Mouse (Mus musculus): ENCODE data around the gene Hes5. TPM values are rescaled to one million over a fixed set of nuclear protein-coding genes. Genes with fewer than 3 reads are reported as not detected.
A peak's percentile ranks its signal among the peaks of the same experiment; 100 is the strongest.

Hes5 gene
- polyA plus RNA-seq, 1 experiment from 2014 or later, result 119 TPM

GRCm38 (mm10) chr4:154944121-154944590 is 16.6 kb upstream of the Hes5 start:
- H3K36me3 ChIP-seq, result no peaks in the 10 kb centered on the region
- H3K4me2 ChIP-seq, result no peak overlapping the region
- WGBS, result 8% methylated on average over 2 of the region's 2 CpGs
- H3K9ac ChIP-seq, result no peak overlapping the region
- no peak overlapping the region for H3K4me3 ChIP-seq
- H3K9me3 ChIP-seq, result no peaks in the 10 kb centered on the region
- ATAC-seq (ENCODE audit: low read depth), result peak; percentile 38; the same call in 1 of the 2 replicates
- H3K27me3 ChIP-seq, result peaks cover 6% of the 10 kb centered on the region; the same call in 1 of the 2 replicates
- H3K4me1 ChIP-seq (replicated peaks), result peaks cover 34% of the 10 kb centered on the region
- no peak overlapping the region for H3K27ac ChIP-seq (replicated peaks)

DNA sequence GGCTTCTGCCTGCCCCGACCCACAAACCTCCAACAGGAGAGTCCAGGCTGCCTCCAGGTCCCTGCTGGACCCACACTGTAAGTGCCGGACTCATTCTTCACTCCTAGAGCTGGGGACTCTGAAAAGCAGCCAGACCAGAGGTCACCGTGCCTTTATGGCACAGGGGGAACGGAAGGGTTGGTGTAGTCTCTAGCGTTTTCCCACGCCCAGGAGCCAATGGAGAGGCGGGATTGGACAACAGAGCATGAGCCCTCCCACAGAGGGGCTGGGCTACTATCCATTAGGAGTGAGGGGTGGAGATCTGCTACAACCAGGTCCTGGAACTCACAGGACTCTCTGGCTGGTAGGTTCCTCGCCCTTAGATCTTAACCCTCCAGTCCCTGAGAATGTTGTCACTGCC is 14.4 kb upstream of the Hes5 start:
- Histone ChIP-seq H3K9ac (peak overlapping the region; percentile 61), H3K4me2 (peak overlapping the region; percentile 57), H3K9me3 (no peaks in the 10 kb centered on the region), H3K27ac (replicated peaks) (peak overlapping the region; percentile 61), H3K36me3 (no peaks in the 10 kb centered on the region), H3K4me3 (peak overlapping the region; percentile 31), H3K4me1 (replicated peaks) (peaks cover 47% of the 10 kb centered on the region), H3K27me3 (peaks cover 11% of the 10 kb centered on the region; the same call in 1 of the 2 replicates)
- WGBS, result under 1% methylated on average over 8 of the region's 8 CpGs
- peak; percentile 74 for ATAC-seq (ENCODE audit: low read depth)

DNA sequence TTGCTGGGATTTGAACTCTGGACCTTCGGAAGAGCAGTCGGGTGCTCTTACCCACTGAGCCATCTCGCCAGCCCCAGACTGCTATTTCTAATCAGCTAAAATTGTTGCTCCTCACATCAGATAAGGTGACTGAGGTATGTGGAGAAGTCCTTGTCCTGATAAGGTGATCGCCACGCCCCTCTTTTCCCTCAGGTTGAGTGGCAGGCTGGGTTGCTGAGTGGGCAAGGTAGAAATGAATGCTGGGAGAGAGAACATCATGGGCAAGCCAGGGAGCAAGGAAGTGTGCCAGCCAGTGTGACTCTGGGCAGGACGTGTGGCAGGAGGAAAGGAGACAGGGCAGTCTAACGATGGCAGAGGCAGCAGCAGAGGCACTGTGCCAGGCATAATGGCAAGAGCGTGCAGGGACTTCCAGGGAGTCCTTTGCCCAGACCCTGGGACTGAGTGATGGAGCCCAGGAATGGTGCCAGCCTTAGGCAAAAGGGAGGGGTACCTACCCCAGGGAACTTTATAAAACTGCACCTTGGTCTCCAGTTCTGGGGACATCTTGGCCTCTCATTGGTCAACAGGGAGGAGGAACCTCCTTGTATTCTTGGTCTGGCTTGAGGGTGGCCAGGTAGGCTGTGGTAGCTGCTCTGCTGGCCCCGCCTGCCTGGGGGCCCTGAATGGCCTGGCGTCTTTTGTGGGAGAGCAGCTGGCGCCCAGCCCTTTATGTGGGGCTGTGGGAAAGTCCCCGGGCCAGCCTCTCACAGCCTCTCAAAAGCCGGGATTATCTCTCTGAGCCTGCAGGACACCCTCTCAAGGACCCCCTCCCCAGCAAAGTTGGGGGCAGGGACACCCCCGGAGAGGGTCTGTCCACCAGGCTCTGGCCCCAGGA is 12.4 kb upstream of the Hes5 start:
- Histone ChIP-seq H3K27ac (replicated peaks) (peak overlapping the region; percentile 85), H3K9me3 (no peaks in the 10 kb centered on the region), H3K9ac (no peak overlapping the region), H3K4me1 (replicated peaks) (peaks cover 58% of the 10 kb centered on the region), H3K4me2 (peak overlapping the region; percentile 13; the same call in 1 of the 2 replicates), H3K36me3 (no peaks in the 10 kb centered on the region), H3K27me3 (peaks cover 15% of the 10 kb centered on the region; the same call in 1 of the 2 replicates), H3K4me3 (no peak overlapping the region)
- WGBS, result 38% methylated on average over 14 of the region's 14 CpGs
- peak; percentile 52 for ATAC-seq (ENCODE audit: low read depth)

- H3K36me3 ChIP-seq, result no peaks in the 10 kb centered on the region
These were observed 11.7 kb upstream of the Hes5 start for GRCm38 (mm10) chr4:154948940-154949588.

GRCm38 (mm10) chr4:154949589-154949982 is 11.1 kb upstream of the Hes5 start:
- 2% methylated on average over 16 of the region's 16 CpGs for WGBS
- Histone ChIP-seq H3K9ac (no peak overlapping the region), H3K4me2 (peak overlapping the region; percentile 18; the same call in 1 of the 2 replicates), H3K36me3 (no peaks in the 10 kb centered on the region), H3K9me3 (no peaks in the 10 kb centered on the region), H3K27ac (replicated peaks) (0 out of 2 replicates have a peak overlapping the region, but pooled peaks have one; percentile 42), H3K27me3 (peaks cover 25% of the 10 kb centered on the region), H3K4me3 (no peak overlapping the region), H3K4me1 (replicated peaks) (peaks cover 60% of the 10 kb centered on the region)
- ATAC-seq (ENCODE audit: low read depth), result no peak

More at GRCm38 (mm10) chr4:154948940-154949588, 11.7 kb upstream of the Hes5 start:
- peaks cover 60% of the 10 kb centered on the region for H3K4me1 ChIP-seq (replicated peaks)
- peak overlapping the region; percentile 18 for H3K4me2 ChIP-seq
- H3K4me3 ChIP-seq, result no peak overlapping the region
- H3K27me3 ChIP-seq, result peaks cover 20% of the 10 kb centered on the region
- WGBS, result 51% methylated on average over 6 of the region's 6 CpGs
- H3K9me3 ChIP-seq, result no peaks in the 10 kb centered on the region
- peak overlapping the region; percentile 85 for H3K27ac ChIP-seq (replicated peaks)
- ATAC-seq (ENCODE audit: low read depth), result peak; percentile 4; the same call in 1 of the 2 replicates
- H3K9ac ChIP-seq, result no peak overlapping the region

DNA sequence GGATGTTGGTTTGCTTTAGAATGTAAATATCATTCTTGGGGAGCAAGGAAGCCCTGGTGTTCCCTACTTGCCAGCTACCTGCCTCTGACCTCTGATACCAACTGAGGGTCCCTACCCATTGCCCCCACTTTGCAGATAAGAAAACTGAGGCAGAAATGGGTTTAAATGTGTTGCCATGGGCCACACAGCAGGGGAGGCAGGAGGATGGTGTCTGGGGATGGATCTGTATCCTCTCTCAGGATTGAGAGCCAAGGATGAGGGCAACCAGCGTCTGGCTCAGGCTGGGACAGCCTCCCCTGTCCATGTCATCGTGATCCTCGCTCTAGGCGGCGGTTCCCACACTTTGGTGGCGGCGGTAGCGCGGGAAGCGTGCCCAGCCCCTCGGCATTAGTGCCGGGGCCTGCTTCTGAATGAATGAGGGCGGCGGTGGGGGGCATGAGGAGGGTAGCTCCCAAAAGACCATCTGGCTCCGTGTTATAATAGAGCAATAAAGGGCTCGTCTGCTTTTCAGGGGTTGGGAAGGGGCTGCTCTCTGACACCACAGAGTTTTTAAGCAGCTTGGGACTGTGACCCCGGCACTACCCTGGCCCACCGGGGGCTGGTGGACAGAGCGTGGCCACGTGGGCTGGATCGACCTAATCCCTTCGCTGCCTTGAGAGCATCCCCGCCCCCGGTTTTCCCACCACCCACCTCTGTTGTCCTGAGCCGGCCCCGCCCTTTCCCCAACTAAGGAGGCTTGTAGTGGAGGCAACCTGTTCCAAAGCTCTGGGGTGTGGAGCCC is 8.1 kb upstream of the Hes5 start:
- peak; percentile 41 for ATAC-seq (ENCODE audit: low read depth)
- Histone ChIP-seq H3K27ac (replicated peaks) (no peak overlapping the region), H3K4me3 (no peak overlapping the region), H3K4me1 (replicated peaks) (peaks cover 53% of the 10 kb centered on the region), H3K4me2 (peak overlapping the region; percentile 31), H3K9ac (peak overlapping the region; percentile 42; the same call in 1 of the 2 replicates), H3K9me3 (no peaks in the 10 kb centered on the region), H3K27me3 (peaks cover 38% of the 10 kb centered on the region), H3K36me3 (no peaks in the 10 kb centered on the region)
- under 1% methylated on average over 26 of the region's 26 CpGs for WGBS

DNA sequence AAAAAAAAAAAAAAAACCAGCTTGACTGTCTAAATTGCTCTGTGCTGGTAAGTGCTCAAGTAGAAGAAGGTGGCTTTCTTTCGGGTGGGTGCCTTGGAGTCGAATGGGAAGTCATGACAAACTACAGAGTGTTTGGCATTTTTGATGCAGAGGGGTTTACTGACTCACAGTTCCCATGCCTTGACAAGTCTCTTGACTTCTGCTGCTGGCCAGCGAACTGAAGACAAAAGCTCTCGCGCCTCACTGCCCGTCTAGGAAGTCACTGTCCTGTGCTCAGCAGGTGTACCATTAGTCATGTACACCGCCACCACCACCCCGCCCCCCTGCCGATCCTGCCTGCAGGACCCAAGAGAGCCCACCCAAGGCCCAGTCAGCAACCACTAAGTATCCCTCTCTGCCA is 4.1 kb upstream of the Hes5 start:
- no peaks in the 10 kb centered on the region for H3K36me3 ChIP-seq
- no peak overlapping the region for H3K4me3 ChIP-seq
- 18% methylated on average over 9 of the region's 9 CpGs for WGBS
- H3K9ac ChIP-seq, result no peak overlapping the region
- H3K27ac ChIP-seq (replicated peaks), result no peak overlapping the region
- 0 out of 2 replicates have a peak overlapping the region, but pooled peaks have one; percentile 4 for H3K4me2 ChIP-seq
- H3K27me3 ChIP-seq, result peaks cover 43% of the 10 kb centered on the region
- H3K4me1 ChIP-seq (replicated peaks), result peaks cover 67% of the 10 kb centered on the region
- ATAC-seq (ENCODE audit: low read depth), result no peak
- no peaks in the 10 kb centered on the region for H3K9me3 ChIP-seq

DNA sequence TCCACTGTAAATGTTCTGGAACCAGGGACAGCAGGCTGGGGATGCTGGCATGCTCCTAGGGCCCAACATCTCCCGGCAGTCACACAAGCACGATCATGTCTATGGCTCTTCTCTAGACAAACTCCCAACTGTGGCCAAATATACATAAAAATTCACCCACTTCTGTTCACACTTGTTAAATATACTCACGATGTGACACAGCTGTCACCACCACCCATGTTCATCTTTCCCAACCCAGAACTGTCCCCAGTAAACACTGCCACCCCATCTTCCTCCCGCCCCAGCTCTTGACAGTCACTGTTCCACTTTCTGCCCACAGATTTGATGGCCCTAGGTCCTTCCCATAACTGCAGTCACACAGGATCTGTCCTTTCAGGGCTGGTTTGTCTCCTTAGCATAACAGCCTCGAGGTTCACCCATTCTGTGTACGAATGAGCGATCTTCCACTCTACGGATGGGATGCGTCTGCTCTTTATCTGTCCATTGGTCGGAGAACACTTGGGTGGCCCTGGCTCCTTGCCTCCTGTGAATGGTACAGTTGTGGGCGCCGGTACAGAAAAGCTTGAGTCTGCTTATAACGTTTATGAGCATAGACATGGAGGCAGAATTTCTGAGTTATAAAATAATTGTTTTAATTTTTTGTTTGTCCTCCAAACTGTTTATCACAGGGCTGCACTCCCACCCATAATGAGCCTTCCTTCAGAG is 3.3 kb upstream of the Hes5 start:
- Histone ChIP-seq H3K4me1 (replicated peaks) (peaks cover 73% of the 10 kb centered on the region), H3K27me3 (peaks cover 42% of the 10 kb centered on the region), H3K4me3 (no peak overlapping the region), H3K9ac (peak overlapping the region; percentile 61; the same call in 1 of the 2 replicates), H3K27ac (replicated peaks) (peak overlapping the region; percentile 64; the same call in 1 of the 2 replicates), H3K9me3 (no peaks in the 10 kb centered on the region), H3K4me2 (peak overlapping the region; percentile 47; the same call in 1 of the 2 replicates), H3K36me3 (no peaks in the 10 kb centered on the region)
- 24% methylated on average over 13 of the region's 13 CpGs for WGBS
- ATAC-seq (ENCODE audit: low read depth), result no peak

- H3K4me3 ChIP-seq, result no peak overlapping the region
- H3K9ac ChIP-seq, result peak overlapping the region; percentile 61
- H3K9me3 ChIP-seq, result no peaks in the 10 kb centered on the region
- peak overlapping the region; percentile 47 for H3K4me2 ChIP-seq
- peaks cover 39% of the 10 kb centered on the region for H3K27me3 ChIP-seq
- H3K36me3 ChIP-seq, result no peaks in the 10 kb centered on the region
- H3K27ac ChIP-seq (replicated peaks), result peak overlapping the region; percentile 64
- peaks cover 73% of the 10 kb centered on the region for H3K4me1 ChIP-seq (replicated peaks)
- ATAC-seq (ENCODE audit: low read depth), result peak; percentile 52
- WGBS, result under 1% methylated on average over 15 of the region's 15 CpGs
These were observed 2.6 kb upstream of the Hes5 start for GRCm38 (mm10) chr4:154958171-154958570.

- WGBS, result 3% methylated on average over 8 of the region's 8 CpGs
- peak overlapping the region; percentile 64 for H3K27ac ChIP-seq (replicated peaks)
- H3K9ac ChIP-seq, result no peak overlapping the region
- peak overlapping the region; percentile 47 for H3K4me2 ChIP-seq
- no peak overlapping the region for H3K4me3 ChIP-seq
- no peak for ATAC-seq (ENCODE audit: low read depth)
- H3K27me3 ChIP-seq, result peaks cover 38% of the 10 kb centered on the region
- H3K9me3 ChIP-seq, result no peaks in the 10 kb centered on the region
- H3K4me1 ChIP-seq (replicated peaks), result peaks cover 73% of the 10 kb centered on the region
- H3K36me3 ChIP-seq, result no peaks in the 10 kb centered on the region
These were observed 2.1 kb upstream of the Hes5 start for GRCm38 (mm10) chr4:154958621-154959020.

Measured in neural tube, embryonic 13.5 days (tissue).